Mouse (Mus musculus) liver, embryonic 11.5 days (tissue): ENCODE measurements around the gene Dock1. TPM values are rescaled to one million over a fixed set of nuclear protein-coding genes. Genes with fewer than 3 reads are reported as not detected.

ENCODE experiments used
- ATAC-seq: fragments of 200-750 bp; cut with Nextera tagmentation; replicated peaks from 2 replicates; pipeline ENCODE4 v1.8.0; 2017; ENCODE audit warnings: moderate number of reproducible peaks, mild to moderate bottlenecking, moderate TSS enrichment, moderate library complexity; ENCODE audit not compliant: low FRiP score
- DNase-seq: peaks from one replicate; pipeline ENCODE4 v3.0.0-alpha.2; 2017; ENCODE audit warnings: low spot score
- H3K27ac ChIP-seq: fragments of 300-500 bp; sonication (generic); 2 replicates; pipeline ENCODE4 v1.5.1; 2014; ENCODE audit warnings: mild to moderate bottlenecking, low read depth, low read length, control low read depth
- H3K27me3 ChIP-seq: fragments of 300-500 bp; sonication (generic); replicated peaks from 2 replicates; pipeline ENCODE4 v1.6.1; 2014; ENCODE audit warnings: low read length, mixed read lengths; ENCODE audit not compliant: control insufficient read depth, insufficient read depth
- H3K36me3 ChIP-seq: fragments of 300-500 bp; sonication (generic); 2 replicates; pipeline ENCODE4 v1.6.1; 2014; ENCODE audit warnings: mild to moderate bottlenecking, low read length, moderate library complexity, mixed read lengths; ENCODE audit not compliant: control insufficient read depth, insufficient read depth
- H3K4me1 ChIP-seq: fragments of 300-500 bp; sonication (generic); replicated peaks from 2 replicates; pipeline ENCODE4 v1.6.1; 2014; ENCODE audit warnings: low read length, mixed read lengths; ENCODE audit not compliant: control insufficient read depth, insufficient read depth
- H3K4me2 ChIP-seq: fragments of 300-500 bp; sonication (generic); 2 replicates; pipeline ENCODE4 v1.6.1; 2014; ENCODE audit warnings: mild to moderate bottlenecking, control low read depth, moderate library complexity
- H3K4me3 ChIP-seq: fragments of 300-500 bp; sonication (generic); 2 replicates; pipeline ENCODE4 v1.5.1; 2014; ENCODE audit warnings: low read depth, low read length, control low read depth
- H3K9ac ChIP-seq: fragments of 300-500 bp; sonication (generic); 2 replicates; pipeline ENCODE4 v1.6.1; 2014; ENCODE audit warnings: low read depth, low read length, control low read depth
- H3K9me3 ChIP-seq: fragments of 300-500 bp; sonication (generic); 2 replicates; pipeline ENCODE4 v1.6.1; 2016; ENCODE audit warnings: low read length, inconsistent platforms, mixed read lengths; ENCODE audit not compliant: control insufficient read depth
- WGBS: fragments of 180-500 bp; shearing (Covaris S2); extraction: QIAGEN DNeasy Blood & Tissue Kit; methylation state at CpG from one replicate; pipeline ENCODE4 v1.1.7; 2014; 5-methylcytosine and 5-hydroxymethylcytosine counted together
- polyA plus RNA-seq: library from polyadenylated mRNA; unstranded; fragments of >200 nt; fragmentation: Nextera tagmentation; extraction: Ambion mirVana; gene quantifications from 2 replicates; pipeline ENCODE4 v1.2.1, GENCODE M21; 2014

Gene Dock1
- polyA plus RNA-seq, 1 experiment from 2014 or later, result 15.9 TPM

DNA sequence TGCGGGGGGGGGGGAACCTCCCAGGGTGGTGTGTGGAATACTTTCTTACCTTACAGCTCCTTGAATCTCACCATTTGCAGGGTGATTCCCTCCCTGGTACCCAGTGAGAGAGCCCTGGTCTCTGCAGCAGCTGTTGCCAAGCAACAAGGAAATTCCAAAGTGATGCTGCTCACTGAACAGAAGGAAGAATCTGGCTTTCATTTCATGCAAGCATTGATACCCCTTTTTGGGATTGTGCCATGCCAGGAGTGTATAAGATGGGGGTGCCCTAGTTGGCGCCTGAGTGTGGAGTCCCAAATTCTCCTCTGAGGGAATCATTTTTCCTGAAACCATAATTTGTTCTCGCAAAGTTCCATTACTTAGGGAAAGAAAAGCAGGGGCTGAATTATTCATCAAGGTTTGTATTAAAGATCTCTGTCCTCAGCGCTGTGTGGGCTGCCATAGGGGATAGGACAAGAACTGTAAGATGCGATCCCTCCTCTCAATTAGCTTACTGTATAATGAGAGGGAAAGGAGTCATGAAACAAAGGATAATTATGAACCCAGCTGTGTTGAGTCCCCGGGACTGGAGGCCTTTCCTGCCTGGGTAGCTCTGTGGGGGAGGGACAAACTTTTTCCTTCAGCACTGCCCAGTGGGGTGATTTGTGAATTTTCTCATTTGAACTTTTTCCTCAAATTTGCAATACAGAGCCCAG, 104.2 kb downstream of the Dock1 start:
- peaks cover 7% of the 10 kb centered on the region; the same call in 1 of the 2 replicates for H3K36me3 ChIP-seq
- H3K27me3 ChIP-seq, result no peaks in the 10 kb centered on the region
- no peak overlapping the region for H3K4me2 ChIP-seq
- no peaks in the 10 kb centered on the region for H3K4me1 ChIP-seq
- H3K4me3 ChIP-seq, result no peak overlapping the region
- 83% methylated on average over 6 of the region's 6 CpGs for WGBS
- H3K9me3 ChIP-seq, result no peaks in the 10 kb centered on the region
- DNase-seq (no peak), ATAC-seq (no peak)
- no peak overlapping the region for H3K9ac ChIP-seq
- no peak overlapping the region for H3K27ac ChIP-seq

DNA sequence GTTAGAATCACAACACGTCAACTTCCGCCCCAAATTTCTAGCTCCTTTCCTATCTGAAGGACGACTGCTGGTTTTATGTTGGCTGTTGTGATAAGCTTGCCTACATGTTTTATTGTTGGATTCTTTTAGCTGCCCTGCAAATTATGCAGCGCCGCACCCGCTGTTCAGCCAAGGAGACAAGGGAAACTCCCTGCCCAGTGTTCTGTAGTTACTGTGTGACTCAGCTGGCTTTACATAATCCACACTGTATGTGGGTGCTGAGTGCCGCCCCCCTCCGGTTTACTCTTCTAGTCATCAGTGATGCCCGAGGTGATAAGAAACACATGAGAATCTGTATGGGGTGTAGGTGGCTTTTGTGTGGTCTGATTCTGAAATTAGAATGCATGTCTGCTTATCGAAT, 105.2 kb downstream of the Dock1 start:
- ATAC-seq, result no peak
- Histone ChIP-seq H3K4me3 (no peak overlapping the region), H3K27ac (no peak overlapping the region), H3K9me3 (no peaks in the 10 kb centered on the region), H3K36me3 (peaks cover 5% of the 10 kb centered on the region; the same call in 1 of the 2 replicates), H3K4me2 (no peak overlapping the region), H3K9ac (no peak overlapping the region), H3K27me3 (no peaks in the 10 kb centered on the region), H3K4me1 (no peaks in the 10 kb centered on the region)
- no peak for DNase-seq
- WGBS, result 89% methylated on average over 10 of the region's 10 CpGs

DNA sequence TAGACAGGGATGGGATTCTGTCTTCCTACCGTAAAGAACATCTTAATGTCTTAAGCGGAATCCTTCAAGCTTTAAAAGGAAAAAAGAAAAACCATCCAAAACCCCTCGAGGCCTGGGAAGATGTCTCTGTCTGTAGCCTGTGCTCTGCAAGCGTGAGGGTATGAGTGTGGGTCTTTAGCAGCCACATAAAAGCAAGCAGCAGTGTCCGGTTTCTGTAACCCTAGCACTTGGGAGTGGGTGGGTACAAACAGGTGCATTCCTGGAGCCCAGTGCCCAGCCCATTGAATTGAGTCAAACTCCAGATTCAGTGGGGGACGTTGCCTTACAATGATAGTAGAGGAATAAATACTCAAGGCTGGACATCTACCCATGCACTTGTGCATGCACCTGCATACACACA, 105.9 kb downstream of the Dock1 start:
- no peaks in the 10 kb centered on the region for H3K9me3 ChIP-seq
- peaks cover 3% of the 10 kb centered on the region; the same call in 1 of the 2 replicates for H3K36me3 ChIP-seq
- H3K4me1 ChIP-seq, result no peaks in the 10 kb centered on the region
- no peak for ATAC-seq
- H3K4me2 ChIP-seq, result no peak overlapping the region
- WGBS, result 83% methylated on average over 6 of the region's 6 CpGs
- H3K27me3 ChIP-seq, result no peaks in the 10 kb centered on the region
- no peak overlapping the region for H3K4me3 ChIP-seq
- H3K27ac ChIP-seq, result no peak overlapping the region
- DNase-seq, result no peak
- no peak overlapping the region for H3K9ac ChIP-seq

DNA sequence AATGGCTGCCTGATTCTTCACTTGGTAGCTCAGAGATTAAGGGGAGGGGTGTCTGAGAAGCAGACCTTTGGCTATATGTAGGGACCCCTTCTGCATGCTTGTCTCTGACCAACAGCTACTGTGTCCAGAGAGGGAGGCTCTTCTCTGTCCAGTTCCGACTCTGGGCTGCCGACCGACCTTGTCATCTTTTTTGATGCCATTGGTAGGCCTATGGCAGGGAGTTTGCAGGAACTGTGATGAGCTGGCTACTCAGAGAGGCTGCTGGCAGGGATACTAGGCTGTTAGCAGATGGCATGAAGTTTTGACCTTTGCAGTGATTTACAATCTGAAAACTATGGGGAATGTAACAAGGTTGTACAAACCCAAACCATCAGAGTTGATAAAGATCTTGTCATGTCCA, 109.3 kb downstream of the Dock1 start:
- DNase-seq, result no peak
- Histone ChIP-seq H3K27ac (no peak overlapping the region), H3K4me2 (no peak overlapping the region), H3K4me1 (no peaks in the 10 kb centered on the region), H3K9ac (no peak overlapping the region), H3K36me3 (no peaks in the 10 kb centered on the region), H3K27me3 (no peaks in the 10 kb centered on the region), H3K9me3 (no peaks in the 10 kb centered on the region), H3K4me3 (no peak overlapping the region)
- 87% methylated on average over 3 of the region's 3 CpGs for WGBS
- no peak for ATAC-seq

DNA sequence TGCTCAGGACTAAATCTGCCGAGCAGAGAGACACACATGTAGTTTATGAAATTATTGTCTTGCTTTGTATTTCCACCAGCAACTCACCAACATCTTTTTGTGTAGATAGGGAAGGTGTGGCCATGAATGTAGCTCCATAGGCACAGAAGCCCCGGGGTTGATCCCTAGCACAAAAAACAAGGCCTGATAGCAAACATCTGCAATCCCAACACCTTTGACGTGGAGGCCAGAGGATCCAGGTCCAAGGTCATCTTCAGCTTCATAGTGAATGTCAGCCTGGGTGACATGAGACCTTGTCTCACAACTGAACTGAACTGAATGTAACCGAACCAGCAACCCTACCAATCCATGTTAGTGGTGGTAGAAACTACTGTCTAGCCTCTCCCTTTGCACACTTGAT, 116.7 kb downstream of the Dock1 start:
- Histone ChIP-seq H3K9ac (no peak overlapping the region), H3K27ac (no peak overlapping the region), H3K4me3 (no peak overlapping the region), H3K4me1 (no peaks in the 10 kb centered on the region), H3K36me3 (peaks cover 6% of the 10 kb centered on the region; the same call in 1 of the 2 replicates), H3K27me3 (no peaks in the 10 kb centered on the region), H3K9me3 (no peaks in the 10 kb centered on the region), H3K4me2 (no peak overlapping the region)
- ATAC-seq (no peak), DNase-seq (no peak)
- 76% methylated on average over 4 of the region's 4 CpGs for WGBS

DNA sequence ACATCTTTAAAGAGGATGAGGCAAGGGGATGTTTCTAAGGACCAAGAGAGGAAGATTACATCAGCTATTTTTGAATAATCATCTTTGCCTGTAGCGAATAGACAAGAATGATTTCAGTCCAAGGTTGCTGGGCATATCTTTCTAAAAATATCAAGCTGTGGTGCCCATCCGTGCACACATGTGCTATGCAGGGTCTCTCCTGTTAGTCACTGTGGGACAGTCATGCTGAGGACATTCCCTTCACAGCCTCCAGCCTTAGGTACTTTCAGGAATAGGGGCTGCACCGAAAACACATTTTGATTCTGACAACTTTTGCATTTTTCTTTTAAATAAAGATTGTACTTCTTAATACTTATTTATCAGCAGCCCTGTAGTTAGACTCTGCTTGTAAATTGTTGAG, 124.4 kb downstream of the Dock1 start:
- H3K27me3 ChIP-seq, result no peaks in the 10 kb centered on the region
- no peak overlapping the region for H3K4me2 ChIP-seq
- H3K9me3 ChIP-seq, result no peaks in the 10 kb centered on the region
- no peak overlapping the region for H3K27ac ChIP-seq
- H3K4me1 ChIP-seq, result no peaks in the 10 kb centered on the region
- no peak overlapping the region for H3K9ac ChIP-seq
- DNase-seq (no peak), ATAC-seq (no peak)
- 89% methylated on average over 3 of the region's 3 CpGs for WGBS
- H3K36me3 ChIP-seq, result peaks cover 2% of the 10 kb centered on the region; the same call in 1 of the 2 replicates
- no peak overlapping the region for H3K4me3 ChIP-seq

DNA sequence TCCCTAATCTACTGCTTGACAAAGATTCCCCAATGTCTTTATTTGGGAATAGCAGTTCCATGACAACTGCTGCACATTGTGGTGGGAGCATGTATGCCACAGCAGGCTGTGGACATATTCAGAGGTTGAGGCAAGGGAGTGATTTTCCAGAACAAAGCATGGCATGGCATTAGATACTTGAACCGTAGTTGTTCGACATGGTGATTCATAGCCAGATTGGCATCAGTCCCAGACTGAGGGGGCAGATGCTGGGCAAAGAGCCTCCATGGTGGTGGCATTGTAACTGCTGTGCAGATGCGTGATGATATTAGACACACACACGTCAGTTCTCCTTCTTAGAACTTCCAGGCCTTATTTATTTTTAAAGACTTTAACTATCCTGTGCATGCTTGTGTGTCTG, 129.6 kb downstream of the Dock1 start:
- H3K36me3 ChIP-seq, result no peaks in the 10 kb centered on the region

DNA sequence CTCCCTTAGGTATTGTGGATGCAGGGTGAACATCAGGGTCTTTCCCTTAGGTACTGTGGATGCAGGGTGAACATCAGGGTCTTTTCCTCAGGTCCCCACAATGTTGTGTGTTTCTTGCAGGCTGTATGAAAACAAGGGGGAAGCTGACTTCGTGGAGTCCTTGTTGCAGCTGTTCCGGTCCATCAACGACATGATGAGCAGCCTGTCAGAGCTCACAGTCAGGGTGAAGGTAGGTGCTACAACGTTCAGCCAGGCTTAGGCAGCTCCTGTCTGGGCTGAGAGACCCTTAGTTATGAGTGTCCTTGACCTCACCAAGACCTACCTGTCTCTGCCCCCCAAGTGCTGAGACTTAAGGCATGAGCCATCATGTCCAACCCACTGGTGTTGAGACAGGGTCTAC, 134.0 kb downstream of the Dock1 start:
- no peak for DNase-seq
- Histone ChIP-seq H3K4me1 (no peaks in the 10 kb centered on the region), H3K27me3 (no peaks in the 10 kb centered on the region), H3K36me3 (no peaks in the 10 kb centered on the region), H3K27ac (no peak overlapping the region), H3K9ac (no peak overlapping the region), H3K4me3 (no peak overlapping the region), H3K4me2 (no peak overlapping the region), H3K9me3 (no peaks in the 10 kb centered on the region)
- no peak for ATAC-seq
- WGBS, result 84% methylated on average over 4 of the region's 4 CpGs

More for the DNA sequence above, 129.6 kb downstream of the Dock1 start:
- Histone ChIP-seq H3K9me3 (no peaks in the 10 kb centered on the region), H3K27ac (no peak overlapping the region), H3K9ac (no peak overlapping the region), H3K27me3 (no peaks in the 10 kb centered on the region), H3K4me3 (no peak overlapping the region), H3K4me1 (no peaks in the 10 kb centered on the region), H3K4me2 (no peak overlapping the region)
- DNase-seq (no peak), ATAC-seq (no peak)
- WGBS, result 92% methylated on average over 4 of the region's 4 CpGs

DNA sequence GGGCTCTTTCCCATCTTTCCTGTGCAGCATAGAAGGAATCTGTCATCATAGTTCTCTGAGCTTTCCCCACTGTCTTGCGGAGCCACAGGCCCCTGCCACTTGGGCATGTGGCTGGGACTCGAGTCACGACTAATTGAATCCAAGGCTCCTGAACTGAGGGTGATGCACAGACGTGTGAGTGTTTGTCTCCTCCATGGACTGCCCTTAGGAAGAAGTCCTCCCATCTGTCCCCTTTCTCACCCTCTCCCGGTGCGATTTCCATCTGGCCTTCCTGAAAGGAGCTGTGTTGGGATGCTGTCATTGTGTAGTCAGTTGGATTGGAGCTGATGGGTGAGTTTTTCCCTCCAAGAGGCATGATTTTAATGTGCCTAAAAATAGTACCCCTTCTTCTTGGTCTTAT, 136.3 kb downstream of the Dock1 start:
- WGBS, result 86% methylated on average over 6 of the region's 6 CpGs
- H3K9ac ChIP-seq, result no peak overlapping the region
- no peak overlapping the region for H3K4me3 ChIP-seq
- no peaks in the 10 kb centered on the region for H3K27me3 ChIP-seq
- H3K4me2 ChIP-seq, result no peak overlapping the region
- ATAC-seq (no peak), DNase-seq (no peak)
- H3K4me1 ChIP-seq, result no peaks in the 10 kb centered on the region
- no peaks in the 10 kb centered on the region for H3K36me3 ChIP-seq
- H3K27ac ChIP-seq, result no peak overlapping the region
- no peaks in the 10 kb centered on the region for H3K9me3 ChIP-seq
